Mouse (Mus musculus) mature B cell (primary cell): ENCODE data around the gene Mapk14.

Experiments
- in situ Hi-C: fragments of 300-500 bp; cut with MboI; formaldehyde crosslinking; loops from 2 replicates; pipeline ENCODE4 v1.14.3; 2019

Mapk14 gene

DNA sequence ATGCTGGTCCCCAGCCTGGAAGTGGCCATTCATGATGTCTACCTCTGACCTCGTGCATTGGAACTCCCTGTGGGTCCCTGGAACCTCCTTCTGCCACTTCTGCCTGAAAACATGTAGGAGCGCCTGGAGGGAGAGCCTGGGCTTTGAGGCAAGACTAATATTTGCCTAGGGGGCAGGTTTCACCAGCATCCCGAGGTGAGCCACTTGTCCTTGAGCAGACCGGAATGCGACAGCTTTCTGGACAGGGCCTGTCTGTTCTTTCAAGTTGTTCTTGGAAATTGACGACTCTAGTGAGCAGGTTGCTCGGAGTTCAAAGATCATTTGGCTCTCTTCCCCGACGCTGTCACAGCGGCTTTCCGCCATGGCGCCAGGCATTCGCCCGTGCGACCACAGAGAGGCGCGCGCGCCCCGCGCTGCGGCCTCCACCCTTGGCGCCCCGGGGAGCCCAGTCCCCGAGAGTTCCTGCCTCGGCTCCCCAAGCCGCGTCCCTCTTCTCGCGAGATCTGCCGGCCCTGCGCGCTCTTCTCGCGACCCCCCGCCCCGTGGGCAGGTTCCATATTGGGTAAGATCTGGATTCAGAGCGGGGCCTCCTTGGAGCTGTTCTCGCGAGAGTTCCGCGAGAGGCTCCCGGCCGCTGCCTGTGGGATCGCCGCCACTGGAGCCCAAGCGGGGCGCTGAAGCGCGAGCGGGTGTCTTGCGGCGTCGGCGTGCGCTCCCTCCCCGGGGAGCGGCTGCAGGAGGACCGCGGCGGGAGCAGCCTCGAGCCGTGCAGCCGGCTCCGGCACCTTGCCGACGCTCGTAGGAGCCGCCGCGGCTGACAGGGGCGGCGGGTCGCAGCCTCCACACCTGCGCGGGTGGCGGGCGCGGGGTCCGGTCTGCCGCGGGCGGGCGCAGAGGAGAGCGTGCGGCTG lies at the start of gene Mapk14:
Gene Mapk14, plus strand, starts transcription at position 554 of the 911 bp plus-strand sequence.
- in situ Hi-C loops = no loop called here

DNA sequence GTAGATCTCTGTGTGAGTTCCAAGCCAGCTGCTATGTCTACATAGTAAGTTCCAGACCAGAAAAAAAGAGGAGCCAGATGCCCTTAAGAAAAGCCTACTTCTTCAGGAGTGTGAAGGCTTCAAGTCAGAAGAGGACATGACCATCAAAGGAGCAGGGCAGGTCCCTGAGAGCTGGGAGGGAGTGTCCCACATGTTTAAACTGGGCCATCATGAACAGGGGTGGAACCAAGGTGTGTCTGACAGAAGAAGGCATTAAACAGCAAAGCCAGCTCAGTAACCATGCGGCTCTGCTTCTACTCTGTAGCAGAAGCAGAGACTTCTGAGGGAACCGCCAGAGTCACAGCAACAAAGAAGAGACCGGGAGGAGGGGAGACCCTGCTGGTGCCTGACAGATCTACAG lies 47.4 kb upstream of the Mapk14 start:
- in situ Hi-C loops = no loop called here

DNA sequence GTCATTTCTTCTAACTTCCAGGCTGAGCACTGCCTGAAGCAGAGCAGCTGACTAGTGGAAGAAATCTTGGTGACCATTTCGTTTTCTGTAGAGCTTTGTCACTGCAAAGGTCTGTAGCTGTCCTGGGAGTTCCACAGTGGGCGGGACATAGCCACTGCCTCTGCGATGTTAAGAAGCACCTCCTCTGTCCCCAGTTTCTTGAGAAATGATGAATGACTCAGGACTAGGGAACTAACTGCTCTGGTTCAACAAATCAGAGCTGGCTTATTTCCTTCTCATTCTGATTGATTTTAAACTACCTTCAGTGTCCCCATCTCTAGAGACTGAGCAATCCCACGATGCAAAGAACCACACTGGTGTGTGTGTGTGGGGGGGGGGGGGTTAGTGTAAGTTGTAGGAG lies 47.0 kb upstream of the Mapk14 start:
- in situ Hi-C loops = no loop called here

DNA sequence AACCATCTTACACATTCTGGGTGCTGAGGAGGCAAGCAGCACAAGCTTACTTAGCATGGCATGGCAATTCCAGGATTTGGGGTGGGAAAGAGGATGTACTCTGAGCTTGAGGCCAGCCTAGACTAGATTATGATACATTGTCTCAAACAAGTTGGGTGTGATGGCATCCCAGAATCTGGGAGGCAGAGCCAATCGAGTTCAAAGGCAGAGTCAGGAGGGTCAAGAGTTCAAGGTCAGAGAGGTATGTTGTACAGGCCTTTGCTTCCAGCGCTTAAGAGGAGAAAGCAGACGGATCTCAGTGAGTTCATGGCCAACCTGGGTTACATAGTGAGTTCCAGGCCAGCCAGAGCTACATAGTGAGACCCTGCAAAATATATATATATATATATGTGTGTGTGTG lies 44.9 kb upstream of the Mapk14 start:
- in situ Hi-C loops = no loop called here

DNA sequence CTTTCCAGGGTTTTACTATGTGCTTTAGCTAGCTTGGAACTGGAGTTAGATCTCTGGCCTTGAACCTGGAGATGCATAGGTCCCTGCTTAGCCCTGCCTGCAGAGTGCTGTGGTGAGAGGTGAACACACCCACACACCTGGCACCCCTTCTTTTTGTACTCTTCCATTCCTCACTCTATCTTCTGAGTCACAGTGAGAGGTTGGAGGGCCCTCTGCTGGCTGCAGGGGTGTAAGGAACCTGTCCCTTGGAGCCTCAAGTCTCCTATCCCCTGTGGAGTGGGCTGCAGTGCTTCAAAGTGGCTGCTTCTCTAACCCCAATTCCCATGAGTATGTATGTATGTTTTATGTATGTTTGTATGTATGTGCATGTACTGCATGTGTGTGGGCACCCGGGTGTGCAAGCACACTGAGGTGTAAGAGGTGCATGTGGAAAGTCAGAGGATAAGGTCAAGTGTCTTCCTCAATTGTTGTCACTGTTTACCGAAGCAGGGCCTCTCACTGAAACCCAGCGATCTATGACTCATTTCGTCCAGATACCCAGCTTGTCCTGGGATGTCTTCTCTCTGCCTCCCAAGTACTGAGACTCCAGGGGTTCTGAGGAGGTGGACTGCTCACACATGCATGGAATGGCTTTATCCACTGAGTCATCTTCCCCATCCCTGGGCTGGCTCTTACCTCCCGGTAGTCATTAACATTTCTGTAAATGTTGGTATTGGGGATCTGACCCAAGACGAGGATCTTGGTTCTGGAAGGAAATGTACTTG lies 42.3 kb upstream of the Mapk14 start:
- in situ Hi-C loops = no loop called here

DNA sequence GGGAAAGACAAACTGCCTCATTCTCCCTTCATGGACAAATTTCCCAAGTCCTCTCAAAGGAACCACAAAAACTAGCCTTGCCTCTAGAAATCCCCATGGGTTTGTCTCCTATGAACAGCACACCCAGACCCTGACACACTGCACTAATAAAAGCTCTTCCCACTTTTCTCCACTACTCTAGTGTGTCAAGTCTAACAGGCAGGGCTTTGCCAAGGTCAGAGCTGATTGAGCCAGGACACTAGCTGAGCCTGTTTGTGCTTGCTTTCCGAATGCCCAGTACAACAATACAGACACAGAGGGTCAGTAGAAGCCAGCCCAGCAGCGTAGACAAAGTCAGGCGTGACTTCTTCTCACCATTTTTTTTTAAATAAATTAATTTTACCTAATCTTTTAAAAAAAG lies 40.9 kb upstream of the Mapk14 start:
- in situ Hi-C loops = no loop called here

DNA sequence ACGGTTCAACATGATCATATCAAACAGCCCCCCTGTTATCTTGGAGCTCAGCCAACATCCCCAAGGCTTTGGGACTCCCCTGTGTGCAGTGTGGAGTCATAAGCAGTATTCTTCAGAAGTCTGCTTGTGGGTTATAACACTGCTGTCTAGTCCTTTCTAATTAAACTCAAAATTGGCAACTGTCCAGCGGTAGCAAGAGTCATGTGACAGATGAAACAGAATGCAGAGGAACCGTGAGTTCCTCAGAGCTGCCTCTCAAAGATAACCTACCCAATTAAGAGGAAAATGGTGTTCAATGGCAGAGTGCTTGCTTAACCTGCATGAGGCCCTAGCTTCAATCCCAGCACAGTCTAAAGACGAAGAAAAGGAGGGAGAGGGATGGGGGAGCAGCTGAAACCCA lies 33.2 kb upstream of the Mapk14 start:
- in situ Hi-C loops = no loop called here

DNA sequence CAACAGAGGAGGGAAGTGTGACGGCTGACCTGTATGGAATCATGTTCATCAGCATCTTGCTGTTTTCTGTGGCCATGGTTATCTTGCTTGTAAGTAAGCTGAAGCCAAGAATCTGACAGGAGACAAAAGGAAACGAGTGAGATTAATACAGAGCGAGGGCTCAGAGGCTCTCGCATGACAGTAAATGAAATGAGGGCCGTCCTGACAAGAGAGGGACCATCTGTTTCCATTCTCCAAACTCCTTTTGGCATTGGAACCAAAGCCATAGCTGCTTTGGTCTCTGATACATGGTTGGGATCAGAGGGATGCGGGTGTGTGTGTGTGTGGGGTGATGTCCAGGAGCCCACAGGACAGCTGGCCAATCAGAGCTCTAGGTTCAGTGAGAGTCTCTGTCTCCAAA lies 31.6 kb upstream of the Mapk14 start:
- in situ Hi-C loops = no loop called here

DNA sequence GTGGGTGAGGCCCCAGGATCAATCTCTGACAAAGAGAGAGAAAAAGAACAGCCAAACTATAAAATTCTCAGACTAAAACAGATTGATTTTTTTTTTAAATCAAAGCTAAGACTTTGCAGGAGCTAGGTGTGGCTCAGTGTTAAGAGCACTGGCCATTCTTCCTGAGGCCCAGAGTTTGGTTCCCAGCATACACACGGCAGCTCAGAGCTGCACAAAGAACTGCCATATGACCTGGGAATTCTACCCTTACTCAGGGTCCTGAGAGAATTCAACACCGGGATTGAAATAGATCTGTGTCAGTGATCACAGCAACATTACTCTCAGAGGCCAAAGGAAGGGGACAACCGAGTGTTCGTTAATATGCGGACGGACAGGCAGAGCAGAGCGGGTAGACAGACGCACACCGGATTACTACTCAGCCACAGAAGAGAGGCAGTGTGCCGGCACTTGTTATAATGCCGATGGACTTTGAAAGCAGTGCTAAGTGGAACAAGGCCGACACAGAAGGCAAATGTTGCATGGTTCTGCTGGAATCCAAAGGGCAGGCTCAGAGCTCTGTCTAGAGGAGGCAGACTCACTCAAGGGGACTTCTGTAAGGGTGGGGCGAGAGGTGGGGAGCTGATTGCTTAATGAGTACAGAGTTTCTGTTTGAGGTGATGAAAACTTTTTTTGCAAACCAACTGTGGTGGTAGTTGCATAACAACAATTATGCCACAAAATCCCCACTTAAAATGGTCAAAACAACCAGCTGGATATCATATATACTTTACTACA lies 8.6 kb upstream of the Mapk14 start:
- in situ Hi-C loops = no loop called here

DNA sequence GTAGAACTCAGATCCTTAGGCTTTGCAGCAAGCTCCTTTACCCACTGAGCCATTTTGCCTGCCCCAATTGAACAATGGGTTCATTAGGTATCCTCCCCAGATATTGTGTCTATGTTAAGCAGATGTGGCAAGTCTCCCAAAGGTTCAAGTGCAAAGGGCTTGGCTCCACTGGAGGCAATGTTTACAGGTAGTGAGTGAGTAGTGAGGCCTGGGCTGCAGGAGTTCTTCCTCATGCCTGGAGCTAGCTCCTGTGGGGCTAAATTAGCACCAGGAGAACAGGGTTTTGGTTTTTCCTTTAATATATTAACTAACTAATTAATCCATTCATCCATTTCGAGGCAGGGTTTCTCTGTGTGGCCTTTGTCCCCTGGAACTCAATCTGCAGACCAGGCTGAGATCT lies 7.5 kb upstream of the Mapk14 start:
- in situ Hi-C loops = no loop called here

DNA sequence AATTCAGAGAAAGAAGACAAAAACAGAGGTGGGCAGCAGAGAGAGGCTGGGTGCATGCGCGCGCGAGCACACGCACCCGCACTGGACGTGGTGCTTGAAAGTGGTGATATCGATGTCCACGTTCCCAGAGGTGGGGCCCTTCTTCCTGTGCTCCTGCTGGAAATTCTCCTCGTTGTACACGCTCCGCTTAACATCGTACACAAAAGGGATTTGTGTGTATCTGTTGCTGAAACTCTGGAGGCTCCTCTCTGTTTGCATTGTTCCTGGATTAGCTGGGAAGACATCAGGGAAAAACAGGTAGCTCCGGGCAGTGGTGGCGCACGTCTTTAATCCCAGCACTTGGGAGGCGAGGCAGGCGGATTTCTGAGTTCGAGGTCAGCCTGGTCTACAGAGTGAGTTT lies 6.5 kb upstream of the Mapk14 start:
- in situ Hi-C loops = no loop called here

DNA sequence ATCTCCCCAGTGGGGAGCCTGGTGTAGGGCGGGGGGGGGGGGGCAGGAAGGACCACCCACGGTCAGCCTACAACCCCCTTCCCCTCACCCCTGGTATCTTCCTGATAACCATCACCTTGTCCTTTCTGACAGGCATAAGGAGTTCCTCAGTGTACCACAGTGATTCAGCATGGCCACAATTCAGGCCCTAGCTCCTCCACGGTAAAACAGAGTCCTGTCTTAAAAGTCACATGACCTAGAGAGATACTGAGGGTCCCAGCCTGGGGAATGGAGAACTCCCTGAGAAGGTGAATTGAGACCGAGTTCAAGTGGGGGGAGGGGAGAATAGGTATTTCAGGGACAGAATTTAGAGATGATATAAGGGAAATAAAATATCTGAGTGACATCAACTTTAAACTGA lies 3.8 kb upstream of the Mapk14 start:
- in situ Hi-C loops = no loop called here

DNA sequence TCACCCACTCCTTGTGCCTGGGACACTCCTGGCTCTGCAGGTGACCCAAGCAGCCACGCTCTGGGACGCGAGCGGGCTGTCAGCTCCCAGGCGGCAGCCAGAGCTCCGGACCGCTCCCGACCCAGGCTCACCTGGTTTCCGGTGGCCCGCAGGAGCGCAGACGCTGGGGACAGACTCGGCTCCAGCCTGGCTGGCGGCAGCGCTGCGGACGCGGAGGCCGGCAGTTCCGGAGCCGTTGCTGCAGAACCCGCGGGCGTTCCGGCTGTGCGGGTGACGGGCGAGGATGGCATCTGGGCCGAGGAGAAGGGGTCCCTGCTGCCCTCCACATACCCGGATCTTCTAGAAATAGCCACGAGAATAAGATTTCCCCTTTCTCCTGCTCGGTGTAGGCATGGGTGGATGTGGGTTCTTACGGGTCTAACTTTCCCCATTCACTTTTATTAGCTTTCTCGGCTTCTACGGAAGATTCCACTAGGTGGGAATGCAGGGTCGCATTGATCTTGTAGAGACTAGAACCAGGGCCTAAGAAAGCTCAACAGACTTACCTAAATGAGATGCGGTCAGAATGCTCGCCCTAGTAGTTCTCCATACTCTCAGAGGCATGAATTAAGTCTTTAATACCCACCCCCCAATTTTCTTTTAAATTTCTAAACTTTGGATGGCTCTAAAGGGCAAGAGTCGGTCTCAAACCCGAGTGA lies 1.4 kb upstream of the Mapk14 start, which contains the start of gene Slc26a8:
Gene Slc26a8, minus strand, starts transcription at position 648 of the 698 bp plus-strand sequence.
- in situ Hi-C loops = no loop called here

DNA sequence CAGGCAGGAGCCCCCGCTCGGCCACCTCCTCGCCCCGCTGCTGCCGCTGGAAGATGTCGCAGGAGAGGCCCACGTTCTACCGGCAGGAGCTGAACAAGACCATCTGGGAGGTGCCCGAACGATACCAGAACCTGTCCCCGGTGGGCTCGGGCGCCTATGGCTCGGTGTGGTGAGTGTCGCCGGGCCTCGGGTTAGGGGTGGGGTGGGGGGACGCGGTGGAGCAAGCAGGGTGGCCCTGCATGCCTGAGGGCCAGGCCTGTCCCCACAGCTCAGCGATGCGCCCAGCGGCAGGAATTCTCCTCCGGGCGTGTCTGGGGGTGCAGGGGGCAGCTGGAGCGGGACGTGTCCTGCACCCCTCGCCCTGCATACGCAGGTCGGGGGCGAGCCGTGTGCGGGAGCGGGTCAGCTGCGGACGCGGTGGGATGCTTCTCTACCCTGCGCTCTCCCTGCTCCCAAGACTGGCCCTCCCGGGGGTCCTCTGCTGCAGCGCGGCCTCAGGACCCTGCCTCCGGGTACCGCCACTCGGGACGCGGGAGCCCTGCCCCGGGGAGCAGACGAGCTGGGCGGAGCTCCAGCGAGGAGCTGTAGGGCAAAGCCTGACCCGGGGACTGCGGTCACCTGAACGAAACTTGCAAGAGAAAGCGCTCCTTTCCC lies 685 bp downstream of the Mapk14 start:
- in situ Hi-C loops = no loop called here

DNA sequence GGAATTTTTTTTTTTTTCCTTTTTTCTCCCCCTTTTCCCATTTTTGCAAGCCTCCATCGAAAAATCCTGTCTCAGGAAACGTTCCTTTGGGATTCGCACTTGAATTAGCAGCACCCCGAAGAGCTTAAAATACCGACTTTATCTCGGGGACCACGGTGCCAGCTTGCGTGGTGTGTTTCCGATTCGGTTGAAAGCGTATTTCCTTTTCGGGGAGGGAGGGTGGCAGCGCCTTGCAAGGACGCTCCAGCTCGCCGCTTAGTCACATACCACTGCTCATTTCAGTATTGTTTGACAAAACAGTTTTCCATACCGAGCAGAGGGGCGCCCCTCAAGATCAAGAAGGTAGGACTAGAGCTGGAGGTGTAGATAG lies 1.2 kb downstream of the Mapk14 start:
- in situ Hi-C loops = no loop called here

DNA sequence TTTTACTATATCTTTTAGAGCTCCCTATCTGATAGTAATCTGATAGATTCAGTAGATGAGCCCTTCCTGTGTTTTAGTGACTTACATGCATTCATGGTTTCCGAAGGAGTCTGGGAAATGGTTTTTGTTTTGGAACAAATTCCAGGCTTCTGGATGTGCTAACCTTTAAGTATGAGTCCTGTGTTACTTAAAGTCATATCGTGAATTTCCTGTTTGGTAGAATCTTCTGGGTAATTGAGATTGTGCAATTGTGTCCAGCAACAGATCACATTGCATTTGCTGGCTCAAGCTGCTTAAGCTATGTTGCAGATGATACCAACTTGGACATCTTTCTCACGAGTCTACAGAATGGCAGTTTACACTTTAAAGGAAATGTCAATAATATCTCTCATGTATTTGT lies 2.0 kb downstream of the Mapk14 start:
- in situ Hi-C loops = no loop called here

DNA sequence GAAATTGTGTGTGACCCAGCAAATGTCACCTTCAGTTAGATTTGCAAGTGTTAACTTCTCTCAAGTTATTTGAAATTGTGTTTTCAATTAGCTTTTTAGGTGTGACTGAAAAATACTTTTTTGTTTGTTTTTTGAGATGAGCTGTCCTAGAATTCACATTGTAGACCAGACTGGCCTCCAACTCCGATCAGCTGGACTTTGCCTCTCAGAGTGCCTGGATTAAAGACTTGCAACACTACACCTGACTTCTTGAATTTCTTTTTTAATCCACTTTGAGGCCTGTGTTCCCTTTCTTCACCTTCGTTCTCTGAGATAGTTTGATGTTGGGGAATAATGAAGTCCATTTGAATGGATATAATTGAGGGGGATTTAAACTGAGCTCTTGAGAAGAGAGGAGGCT lies 2.9 kb downstream of the Mapk14 start:
- in situ Hi-C loops = no loop called here

DNA sequence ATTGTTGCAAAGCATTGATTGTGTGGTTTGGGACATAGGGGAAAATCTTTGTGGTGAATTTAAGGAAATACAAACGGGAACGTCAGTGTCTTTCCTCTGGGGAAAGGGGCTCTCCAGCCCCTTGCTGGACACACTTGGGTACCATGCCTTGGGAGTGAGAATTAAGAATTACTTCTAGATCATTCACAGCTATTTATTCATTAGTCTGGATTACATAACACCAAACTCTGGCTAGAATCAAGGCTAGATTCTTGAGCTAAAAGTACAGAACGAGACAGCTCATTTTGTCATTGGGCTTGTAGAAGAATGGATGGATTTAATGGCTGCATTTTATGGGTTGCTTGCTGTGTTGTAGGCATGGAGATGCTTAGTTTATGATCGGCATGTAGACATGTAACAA lies 3.7 kb downstream of the Mapk14 start:
- in situ Hi-C loops = no loop called here

DNA sequence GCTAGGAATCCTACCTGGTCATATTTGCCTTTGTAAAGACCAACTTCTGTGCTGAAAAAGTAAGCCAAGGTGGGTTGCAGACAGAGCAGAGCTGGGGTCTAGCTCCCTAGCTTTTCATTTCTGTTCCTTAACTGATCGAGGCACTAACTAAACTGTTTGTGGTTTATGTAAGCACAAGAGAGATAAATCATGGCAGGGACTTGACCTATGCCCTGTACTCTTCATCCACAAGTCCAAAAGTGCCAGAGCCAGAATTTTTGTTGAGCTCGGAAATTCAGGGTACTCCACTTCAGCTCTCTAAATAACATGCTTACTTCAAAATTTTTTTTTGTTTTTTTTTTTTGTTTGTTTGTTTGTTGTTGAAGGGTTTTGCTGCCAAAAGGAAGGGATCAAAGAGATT lies 5.5 kb downstream of the Mapk14 start:
- in situ Hi-C loops = no loop called here

DNA sequence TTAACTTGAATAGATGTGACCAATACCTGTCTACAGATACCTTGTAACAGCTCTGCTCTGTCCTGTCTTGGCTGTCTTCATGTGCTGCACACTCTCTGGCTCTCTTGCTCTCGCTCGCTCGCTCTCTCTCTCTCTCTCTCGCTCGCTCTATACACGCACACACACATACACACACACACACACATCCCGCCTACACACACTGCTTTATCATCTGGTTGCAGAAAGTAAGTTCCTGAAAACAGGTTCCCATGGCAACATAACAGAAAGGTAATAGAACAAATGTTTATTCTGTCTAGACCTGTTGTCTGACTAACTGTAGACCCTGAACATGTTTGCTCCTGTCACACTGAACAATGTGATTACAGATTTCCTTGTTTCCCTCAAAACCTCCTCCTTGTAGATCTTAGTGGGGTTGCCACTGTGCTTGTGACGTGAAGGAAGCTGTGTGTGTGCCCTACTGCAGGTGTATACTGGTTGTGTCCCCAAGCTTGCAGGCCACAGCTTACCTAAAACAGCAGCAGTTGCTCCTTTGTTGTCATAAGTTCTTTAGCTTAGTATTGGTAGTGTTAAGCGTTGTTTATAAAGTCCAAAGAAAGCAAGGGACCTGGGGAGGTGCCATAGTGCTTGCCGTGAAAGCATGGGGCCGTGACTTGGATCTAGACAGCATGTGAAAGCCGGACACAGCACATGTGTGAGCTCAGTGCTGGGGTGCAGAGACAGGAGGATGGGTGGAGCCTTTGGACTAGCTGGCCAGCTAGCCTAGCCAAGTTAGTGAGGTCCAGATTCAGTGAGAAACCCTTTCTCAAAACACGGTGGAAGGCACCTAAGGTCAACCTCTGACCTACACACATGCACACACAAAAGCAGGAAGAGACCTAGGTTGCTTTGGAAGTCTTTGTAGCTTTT lies 6.4 kb downstream of the Mapk14 start:
- in situ Hi-C loops = no loop called here
